ENCODE assay signal across 8 mouse cellular contexts in the genomic region with DNA sequence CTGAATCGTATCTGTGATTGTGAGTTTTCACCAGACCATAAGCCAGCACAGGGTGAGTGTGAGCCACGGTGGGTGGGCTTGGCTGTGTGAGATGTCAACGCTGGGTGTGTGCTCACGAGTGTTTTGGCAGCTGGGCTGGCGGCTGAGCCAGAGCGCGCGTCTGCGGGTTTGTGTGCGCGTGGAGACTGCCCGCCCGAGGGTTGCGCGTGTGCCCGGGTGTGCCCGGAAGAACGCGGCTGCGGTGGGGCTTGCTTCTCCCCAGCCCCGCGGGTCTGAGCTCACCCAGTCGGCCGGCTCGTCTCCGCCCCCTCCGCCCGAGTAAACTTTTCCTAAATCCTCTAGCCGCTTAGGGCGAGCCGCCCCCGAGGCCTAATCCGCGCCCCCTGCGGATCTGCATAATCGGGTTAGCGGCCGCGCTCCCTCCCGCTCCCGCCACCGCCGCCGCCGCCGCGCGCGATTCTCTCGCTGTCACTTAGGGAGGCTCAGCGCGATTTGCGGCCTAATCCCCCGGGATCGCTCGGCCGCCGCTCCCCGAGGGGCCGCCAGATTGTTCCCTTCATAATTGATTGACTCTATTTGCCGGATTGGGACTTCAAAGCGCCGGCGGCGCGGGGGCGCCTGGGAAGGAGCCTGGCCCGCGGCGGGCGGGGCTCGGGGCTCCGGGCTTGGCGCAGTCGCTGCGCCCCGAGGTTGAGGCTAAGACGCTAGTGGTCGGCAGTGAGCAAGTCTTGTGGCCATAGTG. TPM values are rescaled to one million over a fixed set of nuclear protein-coding genes. Genes with fewer than 3 reads are reported as not detected.
DNase-seq lines count a peak whose midpoint lies in the region; ATAC-seq lines count a peak whose summit lies in the region.

No protein-coding gene starts in this region.

- no peaks in the 10 kb centered on the region for H3K9me3 ChIP-seq in embryonic facial prominence, embryonic 14.5 days (ENCODE audit: control insufficient read depth, low read length)
- no peaks in the 10 kb centered on the region for H3K9me3 ChIP-seq in hindbrain, embryonic 13.5 days
- no peaks in the 10 kb centered on the region for H3K9me3 ChIP-seq in limb, embryonic 10.5 days (replicated peaks)

- H3K4me3 ChIP-seq in embryonic facial prominence, embryonic 14.5 days (ENCODE audit: low read depth, low read length), result peak overlapping the region; percentile 55
- peak overlapping the region; percentile 56 for H3K4me3 ChIP-seq in hindbrain, embryonic 13.5 days
- peak overlapping the region; percentile 71 for H3K4me3 ChIP-seq in limb, embryonic 10.5 days

- peak; percentile 14 for DNase-seq in cerebellum, adult 8-10 months
- DNase-seq in cerebellum, adult 11-12 months, result no peak
- DNase-seq in MN1 (ENCODE audit: low spot score), result peak; percentile 45
- DNase-seq in embryonic facial prominence, embryonic 14.5 days (ENCODE audit: low spot score), result peak; percentile 59
- DNase-seq in limb, embryonic 10.5 days (ENCODE audit: low spot score), result peak; percentile 78
- DNase-seq in right cerebral cortex, postnatal 10 days (ENCODE audit: low spot score in 2 of 2), result peak; percentile 46 to 55

- H3K27me3 ChIP-seq in embryonic facial prominence, embryonic 14.5 days (replicated peaks; ENCODE audit: control insufficient read depth, insufficient read depth, low read length), result peaks cover 89% of the 10 kb centered on the region
- peaks cover 95% of the 10 kb centered on the region for H3K27me3 ChIP-seq in hindbrain, embryonic 13.5 days
- peaks cover 100% of the 10 kb centered on the region for H3K27me3 ChIP-seq in limb, embryonic 10.5 days (ENCODE audit: low read depth, poor library complexity, severe bottlenecking)

- under 1% methylated on average over 58 of the region's 79 CpGs for WGBS in embryonic facial prominence, embryonic 14.5 days
- WGBS in hindbrain, embryonic 13.5 days, result under 1% methylated on average over 79 of the region's 79 CpGs
- 1% methylated on average over 79 of the region's 79 CpGs for WGBS in limb, embryonic 10.5 days

- H3K4me1 ChIP-seq in embryonic facial prominence, embryonic 14.5 days (ENCODE audit: control insufficient read depth, insufficient read depth, low read length), result no peaks in the 10 kb centered on the region
- peaks cover 49% of the 10 kb centered on the region for H3K4me1 ChIP-seq in hindbrain, embryonic 13.5 days (replicated peaks)
- H3K4me1 ChIP-seq in limb, embryonic 10.5 days, result peaks cover 36% of the 10 kb centered on the region

- H3K36me3 ChIP-seq in embryonic facial prominence, embryonic 14.5 days (ENCODE audit: control insufficient read depth, insufficient read depth, low read length), result no peaks in the 10 kb centered on the region
- H3K36me3 ChIP-seq in hindbrain, embryonic 13.5 days, result no peaks in the 10 kb centered on the region
- H3K36me3 ChIP-seq in limb, embryonic 10.5 days, result no peaks in the 10 kb centered on the region

- peak; percentile 67 for ATAC-seq in embryonic facial prominence, embryonic 14.5 days (ENCODE audit: low read depth)
- ATAC-seq in hindbrain, embryonic 13.5 days (ENCODE audit: low FRiP score), result peak; percentile 62
- 0 out of 2 replicates have a peak, but pooled peaks have one; percentile 30 for ATAC-seq in megakaryocyte-erythroid progenitor cell, adult 5-6 weeks (replicated peaks; ENCODE audit: low FRiP score, low TSS enrichment, poor library complexity, severe bottlenecking)

- H3K9ac ChIP-seq in embryonic facial prominence, embryonic 14.5 days (ENCODE audit: low read depth, low read length), result peak overlapping the region; percentile 61
- peak overlapping the region; percentile 76 for H3K9ac ChIP-seq in hindbrain, embryonic 13.5 days

- H3K27ac ChIP-seq in embryonic facial prominence, embryonic 14.5 days (replicated peaks; ENCODE audit: low read depth, low read length), result no peak overlapping the region
- no peak overlapping the region for H3K27ac ChIP-seq in hindbrain, embryonic 13.5 days
- peak overlapping the region; percentile 64 for H3K27ac ChIP-seq in limb, embryonic 10.5 days

- H3K4me2 ChIP-seq in embryonic facial prominence, embryonic 14.5 days (ENCODE audit: low read depth, low read length), result peak overlapping the region; percentile 78
- peak overlapping the region; percentile 85 for H3K4me2 ChIP-seq in hindbrain, embryonic 13.5 days

RNA-seq across cellular contexts. Expression of gene Dmbx1, which starts 23.1 kb away (rescaled TPM):
- polyA plus RNA-seq in embryonic facial prominence, embryonic 14.5 days (2014; fragmentation: Nextera tagmentation; extraction: Ambion mirVana), result 0.26 and 0.58 TPM in 2 replicates
- 12.7 and 14.3 TPM in 2 replicates for polyA plus RNA-seq in hindbrain, embryonic 13.5 days (2015; fragmentation: Nextera tagmentation; extraction: Ambion mirVana)
- 0.05 and 0.11 TPM in 2 replicates for polyA plus RNA-seq in limb, embryonic 10.5 days (2016; fragmentation: Nextera tagmentation; extraction: Ambion mirVana)
- not detected in 2 replicates for total RNA-seq in megakaryocyte-erythroid progenitor cell, adult 5-6 weeks (2014; fragmentation: Nextera tagmentation)
- not detected in 2 replicates for total RNA-seq in megakaryocyte-erythroid progenitor cell, adult 5-6 weeks (2017)

RNA-seq across cellular contexts. Expression of gene Faah, which starts 54.9 kb away (rescaled TPM):
- polyA plus RNA-seq in embryonic facial prominence, embryonic 14.5 days (2014; fragmentation: Nextera tagmentation; extraction: Ambion mirVana), result 3.8 and 4.5 TPM in 2 replicates
- polyA plus RNA-seq in hindbrain, embryonic 13.5 days (2015; fragmentation: Nextera tagmentation; extraction: Ambion mirVana), result 13.0 and 13.3 TPM in 2 replicates
- 0.49 and 0.58 TPM in 2 replicates for polyA plus RNA-seq in limb, embryonic 10.5 days (2016; fragmentation: Nextera tagmentation; extraction: Ambion mirVana)
- total RNA-seq in megakaryocyte-erythroid progenitor cell, adult 5-6 weeks (2014; fragmentation: Nextera tagmentation), result 1.4 and 5.0 TPM in 2 replicates
- total RNA-seq in megakaryocyte-erythroid progenitor cell, adult 5-6 weeks (2017), result 0.85 and 2.3 TPM in 2 replicates
